Mouse (Mus musculus) heart, postnatal 0 days (tissue): ENCODE results near the gene Coq6. TPM values are rescaled to one million over a fixed set of nuclear protein-coding genes. Genes with fewer than 3 reads are reported as not detected.

Source experiments
- ATAC-seq: fragments of 200-750 bp; cut with Nextera tagmentation; 2 replicates; pipeline ENCODE4 v1.8.0; 2017; ENCODE audit warnings: low read depth, moderate number of reproducible peaks, moderate library complexity; ENCODE audit not compliant: insufficient read depth
- DNase-seq: peaks from one replicate; pipeline ENCODE4 v3.0.0-alpha.2; 2016; ENCODE audit warnings: low spot score
- H3K27ac ChIP-seq: fragments of 300-500 bp; sonication (generic); 2 replicates; pipeline ENCODE4 v1.5.1; 2014; ENCODE audit warnings: low read depth, mild to moderate bottlenecking
- H3K27me3 ChIP-seq: fragments of 300-500 bp; sonication (generic); 2 replicates; pipeline ENCODE4 v1.6.1; 2014; ENCODE audit warnings: low read length, mixed read lengths; ENCODE audit not compliant: control insufficient read depth, insufficient read depth
- H3K36me3 ChIP-seq: fragments of 300-500 bp; sonication (generic); replicated peaks from 2 replicates; pipeline ENCODE4 v1.6.1; 2014; ENCODE audit warnings: low read length, mixed read lengths; ENCODE audit not compliant: control insufficient read depth, insufficient read depth
- H3K4me1 ChIP-seq: fragments of 300-500 bp; sonication (generic); 2 replicates; pipeline ENCODE4 v1.6.1; 2014; ENCODE audit warnings: antibody characterized with exemption; ENCODE audit not compliant: control insufficient read depth, insufficient read depth
- H3K4me2 ChIP-seq: fragments of 300-500 bp; sonication (generic); 2 replicates; pipeline ENCODE4 v1.6.1; 2014; ENCODE audit warnings: low read depth, mild to moderate bottlenecking, low read length, moderate library complexity
- H3K4me3 ChIP-seq: fragments of 300-500 bp; sonication (generic); 2 replicates; pipeline ENCODE4 v1.5.1; 2014; ENCODE audit warnings: low read depth, low read length
- H3K9ac ChIP-seq: fragments of 300-500 bp; sonication (generic); replicated peaks from 2 replicates; pipeline ENCODE4 v1.6.1; 2014; ENCODE audit warnings: low read depth, low read length, mixed read lengths
- H3K9me3 ChIP-seq: fragments of 300-500 bp; sonication (generic); replicated peaks from 2 replicates; pipeline ENCODE4 v1.6.1; 2016; ENCODE audit warnings: low read length; ENCODE audit not compliant: control insufficient read depth
- CTCF ChIP-seq: IDR thresholded peaks from 2 replicates; pipeline ENCODE4 v1.5.1; 2016; ENCODE audit warnings: antibody characterized with exemption, control low read depth, low read depth
- EP300 ChIP-seq: IDR thresholded peaks from 2 replicates; pipeline ENCODE4 v1.6.1; 2016; ENCODE audit warnings: antibody characterized with exemption, low read depth
- whole genome bisulfite sequencing: fragments of 180-500 bp; shearing (Covaris S2); extraction: QIAGEN DNeasy Blood & Tissue Kit; methylation state at CpG from one replicate; pipeline ENCODE4 v1.1.7; 2014; 5-methylcytosine and 5-hydroxymethylcytosine counted together
- polyA plus RNA-seq: library from polyadenylated mRNA; unstranded; fragments of >200 nt; fragmentation: Nextera tagmentation; extraction: Ambion mirVana; gene quantifications from 2 replicates; pipeline ENCODE4 v1.2.1, GENCODE M21; 2015
- total RNA-seq: library from RNA; depleted of rRNA; stranded (reverse); fragments of >200 nt; gene quantifications from 2 replicates; pipeline ENCODE4 v1.2.3, GENCODE M21; 2014; ENCODE audit warnings: low replicate concordance

Coq6 gene
- total and polyA plus RNA-seq, 2 experiments from 2014 or later = 105 to 271 TPM

DNA sequence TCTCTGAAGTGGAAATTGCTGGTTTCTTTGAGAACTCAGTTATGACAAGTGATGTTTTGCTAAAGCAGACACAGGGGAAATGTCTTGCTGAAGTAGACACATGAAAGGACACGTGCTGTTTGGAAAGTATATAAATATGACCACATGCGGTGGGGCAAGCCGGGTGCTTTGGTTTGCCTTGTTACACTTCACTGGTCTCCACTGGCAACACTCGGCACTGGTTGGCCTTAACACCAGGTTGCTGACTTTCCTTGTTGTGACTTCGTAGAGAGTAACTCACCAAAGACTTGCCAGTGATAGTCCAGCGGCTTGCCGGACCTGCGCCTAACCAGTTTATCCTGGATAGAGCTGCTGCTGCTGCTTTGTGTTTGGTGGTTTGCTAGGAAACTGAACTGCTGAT is 26.6 kb downstream of the Coq6 start:
- H3K27me3 ChIP-seq = no peaks in the 10 kb centered on the region
- H3K9ac ChIP-seq = no peak overlapping the region
- H3K4me2 ChIP-seq = no peak overlapping the region
- no peak for TF ChIP-seq EP300
- TF ChIP-seq CTCF = no peak
- peaks cover 34% of the 10 kb centered on the region for H3K4me1 ChIP-seq
- H3K4me3 ChIP-seq = no peak overlapping the region
- no peaks in the 10 kb centered on the region for H3K9me3 ChIP-seq
- H3K36me3 ChIP-seq = peaks cover 21% of the 10 kb centered on the region; the same call in 1 of the 2 replicates
- DNase-seq = no peak
- H3K27ac ChIP-seq = peak overlapping the region; percentile 9; the same call in 1 of the 2 replicates
- ATAC-seq = no peak
- 83% methylated on average over 8 of the region's 8 CpGs for WGBS

DNA sequence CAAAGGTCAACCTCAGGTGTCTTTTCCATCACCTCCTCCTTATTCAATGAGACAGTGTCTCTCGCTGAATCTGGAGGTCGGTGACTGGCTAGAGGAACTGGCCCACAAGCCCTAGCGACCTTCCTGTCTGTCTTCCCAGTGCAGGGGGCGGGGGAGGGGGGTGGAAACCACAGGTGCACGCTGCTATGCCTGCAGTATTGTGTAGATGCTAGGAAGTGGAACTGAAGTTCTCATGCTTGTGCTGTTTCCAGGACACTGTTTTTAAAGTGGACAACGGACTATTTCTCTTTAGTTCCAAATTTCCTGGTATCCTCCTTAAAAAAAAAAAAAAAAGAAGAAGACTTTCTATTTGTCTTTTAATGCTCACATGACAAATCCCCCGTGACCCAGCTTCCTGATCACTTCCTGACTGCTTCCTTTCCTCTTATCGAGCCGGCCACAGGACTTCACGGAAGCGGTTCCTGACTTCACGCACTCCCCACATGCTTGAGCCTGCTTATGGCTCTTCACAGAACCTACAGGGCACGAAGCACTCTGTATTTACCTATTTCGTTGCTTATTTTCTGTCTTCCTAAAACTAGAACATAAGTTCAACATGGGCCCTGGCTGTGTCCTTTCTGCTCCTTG is 27.4 kb downstream of the Coq6 start:
- Histone ChIP-seq H3K36me3 (peaks cover 19% of the 10 kb centered on the region), H3K27me3 (no peaks in the 10 kb centered on the region), H3K27ac (no peak overlapping the region), H3K4me3 (no peak overlapping the region), H3K4me2 (peak overlapping the region; percentile 18; the same call in 1 of the 2 replicates), H3K9me3 (no peaks in the 10 kb centered on the region), H3K9ac (no peak overlapping the region), H3K4me1 (peaks cover 33% of the 10 kb centered on the region)
- no peak for DNase-seq
- TF ChIP-seq CTCF = no peak
- TF ChIP-seq EP300 = no peak
- ATAC-seq = no peak
- WGBS = 64% methylated on average over 14 of the region's 14 CpGs

DNA sequence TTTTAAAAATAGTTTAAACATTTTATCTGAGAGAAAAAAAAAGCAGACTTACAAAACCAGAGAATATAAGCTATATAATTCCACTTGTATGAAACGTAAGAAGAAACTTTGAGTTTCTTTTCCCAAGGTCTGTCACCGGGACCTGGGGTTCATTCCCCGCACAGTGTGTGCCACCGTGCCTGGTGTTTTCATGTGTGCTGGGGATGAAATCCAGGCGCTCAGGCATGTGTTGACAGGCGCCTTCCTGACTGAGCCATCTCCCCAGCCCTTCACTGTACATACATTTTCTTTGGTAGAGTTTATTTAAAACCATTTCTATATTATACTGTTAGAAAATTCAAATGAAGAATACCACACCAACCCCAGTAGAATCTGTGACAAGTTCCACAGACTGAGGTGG is 28.9 kb downstream of the Coq6 start:
- TF ChIP-seq CTCF (no peak), EP300 (peak; percentile 64; the same call in 1 of the 2 replicates)
- peak overlapping the region; percentile 62 for H3K27ac ChIP-seq

DNA sequence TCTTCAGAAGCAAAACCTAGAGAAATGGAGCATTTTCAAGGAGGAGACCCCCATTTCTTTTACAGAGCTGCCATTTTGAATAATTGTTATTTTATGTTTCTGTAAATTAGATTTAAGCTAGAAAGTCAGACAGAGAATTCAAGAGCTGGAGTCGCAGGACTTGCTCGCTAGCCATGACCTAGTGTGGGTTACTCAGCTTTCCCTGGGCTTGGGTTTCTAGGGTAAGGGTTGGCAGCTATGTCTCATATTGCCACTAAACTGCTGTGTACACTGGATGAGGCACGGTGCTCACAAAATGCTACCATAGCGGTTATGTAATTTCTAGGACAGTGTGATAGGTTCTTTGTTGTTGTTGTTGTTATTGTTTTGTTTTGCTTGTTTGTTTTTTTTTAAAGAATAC is 31.2 kb downstream of the Coq6 start:
- no peak for DNase-seq
- Histone ChIP-seq H3K36me3 (peaks cover 12% of the 10 kb centered on the region), H3K27ac (no peak overlapping the region), H3K9me3 (no peaks in the 10 kb centered on the region), H3K4me2 (no peak overlapping the region), H3K4me1 (peaks cover 11% of the 10 kb centered on the region), H3K27me3 (no peaks in the 10 kb centered on the region), H3K4me3 (no peak overlapping the region), H3K9ac (no peak overlapping the region)
- no peak for TF ChIP-seq CTCF
- TF ChIP-seq EP300 = no peak
- ATAC-seq = no peak
- 96% methylated on average over 4 of the region's 4 CpGs for WGBS

More for the DNA sequence above, 28.9 kb downstream of the Coq6 start:
- Histone ChIP-seq H3K4me3 (no peak overlapping the region), H3K36me3 (peaks cover 19% of the 10 kb centered on the region), H3K4me2 (no peak overlapping the region), H3K9me3 (no peaks in the 10 kb centered on the region), H3K9ac (no peak overlapping the region), H3K4me1 (peaks cover 20% of the 10 kb centered on the region), H3K27me3 (no peaks in the 10 kb centered on the region)
- ATAC-seq (peak; percentile 89), DNase-seq (peak; percentile 69)
- WGBS = 19% methylated on average over 6 of the region's 6 CpGs

- no peak overlapping the region for H3K9ac ChIP-seq
- peaks cover 6% of the 10 kb centered on the region for H3K4me1 ChIP-seq
- TF ChIP-seq EP300 (no peak), CTCF (no peak)
- WGBS = 71% methylated on average over 5 of the region's 5 CpGs
- H3K9me3 ChIP-seq = no peaks in the 10 kb centered on the region
- no peaks in the 10 kb centered on the region; the same call in none of the 2 replicates for H3K36me3 ChIP-seq
- no peaks in the 10 kb centered on the region for H3K27me3 ChIP-seq
- H3K4me3 ChIP-seq = no peak overlapping the region
- no peak overlapping the region for H3K4me2 ChIP-seq
- H3K27ac ChIP-seq = no peak overlapping the region
- no peak for ATAC-seq
- no peak for DNase-seq
These were observed 32.4 kb downstream of the Coq6 start for GRCm38 (mm10) chr12:84393847-84394246.
